Mouse (Mus musculus) heart, embryonic 11.5 days (tissue): ENCODE measurements around the gene Agrp. TPM values are rescaled to one million over a fixed set of nuclear protein-coding genes. Genes with fewer than 3 reads are reported as not detected.
"Not testable (repeated sequence)": the region's sequence is repeated elsewhere in the genome, so short reads cannot be mapped to it uniquely, and the experiment has no call there.

Experiments used
- ATAC-seq: fragments of 200-750 bp; cut with Nextera tagmentation; replicated peaks from 2 replicates; pipeline ENCODE4 v1.8.0; 2017; ENCODE audit warnings: moderate library complexity; ENCODE audit not compliant: insufficient number of reproducible peaks, low FRiP score, low TSS enrichment
- H3K27ac ChIP-seq: fragments of 300-500 bp; sonication (generic); 2 replicates; pipeline ENCODE4 v1.5.1; 2014; ENCODE audit warnings: mild to moderate bottlenecking, low read depth, low read length
- H3K27me3 ChIP-seq: fragments of 300-500 bp; sonication (generic); 2 replicates; pipeline ENCODE4 v1.6.1; 2014; ENCODE audit warnings: mild to moderate bottlenecking, low read length, mixed read lengths; ENCODE audit not compliant: control insufficient read depth, insufficient read depth
- H3K36me3 ChIP-seq: fragments of 300-500 bp; sonication (generic); 2 replicates; pipeline ENCODE4 v1.6.1; 2014; ENCODE audit warnings: mild to moderate bottlenecking, low read length, moderate library complexity, mixed read lengths; ENCODE audit not compliant: control insufficient read depth, insufficient read depth
- H3K4me1 ChIP-seq: fragments of 300-500 bp; sonication (generic); 2 replicates; pipeline ENCODE4 v1.6.1; 2014; ENCODE audit warnings: low read length; ENCODE audit not compliant: control insufficient read depth, insufficient read depth
- H3K4me2 ChIP-seq: fragments of 300-500 bp; sonication (generic); 2 replicates; pipeline ENCODE4 v1.6.1; 2014; ENCODE audit warnings: mild to moderate bottlenecking, moderate library complexity
- H3K4me3 ChIP-seq: fragments of 300-500 bp; sonication (generic); 2 replicates; pipeline ENCODE4 v1.5.1; 2014; ENCODE audit warnings: low read depth, low read length
- H3K9ac ChIP-seq: fragments of 300-500 bp; sonication (generic); 2 replicates; pipeline ENCODE4 v1.6.1; 2014; ENCODE audit warnings: mild to moderate bottlenecking, low read depth, low read length, moderate library complexity
- H3K9me3 ChIP-seq: fragments of 300-500 bp; sonication (generic); replicated peaks from 2 replicates; pipeline ENCODE4 v1.6.1; 2016; ENCODE audit warnings: low read length; ENCODE audit not compliant: control insufficient read depth
- WGBS: fragments of 180-500 bp; shearing (Covaris S2); extraction: QIAGEN DNeasy Blood & Tissue Kit; methylation state at CpG from one replicate; pipeline ENCODE4 v1.1.7; 2014; ENCODE audit not compliant: insufficient replicate concordance; 5-methylcytosine and 5-hydroxymethylcytosine counted together
- polyA plus RNA-seq: library from polyadenylated mRNA; unstranded; fragments of >200 nt; fragmentation: Nextera tagmentation; extraction: Ambion mirVana; gene quantifications from 2 replicates; pipeline ENCODE4 v1.2.1, GENCODE M21; 2014

Agrp gene
- polyA plus RNA-seq, 1 experiment from 2014 or later: 0.50 TPM

DNA sequence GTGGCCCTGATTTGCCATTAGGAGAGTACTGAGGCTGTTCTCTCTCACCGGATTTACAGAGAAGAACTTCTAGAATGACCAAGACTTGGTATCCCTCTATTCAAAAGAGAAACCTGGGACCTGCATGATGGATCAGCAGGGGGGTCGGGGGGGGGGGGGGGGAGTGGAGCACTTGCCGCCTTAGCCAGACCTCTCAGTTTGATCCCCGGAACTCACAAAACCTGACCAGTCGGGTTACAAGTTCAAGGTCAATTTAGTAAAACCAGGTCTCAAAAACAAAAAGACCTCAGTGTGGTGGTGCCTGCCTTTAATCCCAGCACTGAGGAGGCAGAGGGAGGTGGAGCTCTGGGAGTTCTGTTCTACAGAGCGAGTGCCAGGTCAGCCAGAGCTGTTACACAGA lies 62.5 kb downstream of the Agrp start:
- Histone ChIP-seq H3K4me2 (no peak overlapping the region), H3K27me3 (no peaks in the 10 kb centered on the region), H3K9ac (no peak overlapping the region), H3K9me3 (no peaks in the 10 kb centered on the region), H3K4me3 (no peak overlapping the region), H3K36me3 (no peaks in the 10 kb centered on the region), H3K4me1 (no peaks in the 10 kb centered on the region), H3K27ac (no peak overlapping the region)
- ATAC-seq: no peak
- WGBS: 43% methylated on average over 6 of the region's 6 CpGs

- H3K9ac ChIP-seq: no peak overlapping the region
Measured at GRCm38 (mm10) chr8:105573427-105573826, 63.8 kb downstream of the Agrp start.

DNA sequence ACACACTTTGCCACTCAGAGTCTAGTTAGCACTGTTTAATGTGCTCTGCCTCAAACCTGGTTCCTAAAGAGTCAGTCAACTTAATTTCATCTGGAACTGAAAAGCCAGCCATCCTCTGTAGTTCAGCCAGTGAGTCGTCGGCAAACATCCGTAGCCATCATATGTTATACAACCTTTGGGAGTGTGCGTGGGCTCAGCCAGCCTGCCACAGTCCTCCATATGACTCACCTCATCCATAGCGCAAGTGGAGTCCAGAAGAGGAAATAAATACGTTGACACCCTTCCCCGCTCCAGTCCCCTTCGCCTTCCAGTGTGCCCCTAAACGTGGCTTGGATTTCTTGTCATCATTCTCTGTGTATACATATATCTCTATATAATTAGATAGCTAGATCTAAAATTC lies 65.4 kb downstream of the Agrp start:
- 84% methylated on average over 9 of the region's 9 CpGs for WGBS
- no peaks in the 10 kb centered on the region for H3K9me3 ChIP-seq

More at GRCm38 (mm10) chr8:105573427-105573826, 63.8 kb downstream of the Agrp start:
- Histone ChIP-seq H3K4me2 (no peak overlapping the region), H3K27me3 (no peaks in the 10 kb centered on the region), H3K4me1 (no peaks in the 10 kb centered on the region), H3K36me3 (no peaks in the 10 kb centered on the region), H3K9me3 (no peaks in the 10 kb centered on the region), H3K4me3 (no peak overlapping the region), H3K27ac (no peak overlapping the region)
- no peak for ATAC-seq

GRCm38 (mm10) chr8:105566703-105567595 lies 70.2 kb downstream of the Agrp start:
- no peaks in the 10 kb centered on the region for H3K27me3 ChIP-seq
- H3K9me3 ChIP-seq: no peaks in the 10 kb centered on the region
- peak overlapping the region; percentile 95 for H3K4me2 ChIP-seq
- ATAC-seq: no peak
- WGBS: 26% methylated on average over 27 of the region's 27 CpGs
- peak overlapping the region; percentile 77 for H3K9ac ChIP-seq
- H3K4me3 ChIP-seq: peak overlapping the region; percentile 93
- H3K27ac ChIP-seq: no peak overlapping the region
- H3K36me3 ChIP-seq: no peaks in the 10 kb centered on the region
- peaks cover 6% of the 10 kb centered on the region for H3K4me1 ChIP-seq

More for the DNA sequence above, 65.4 kb downstream of the Agrp start:
- Histone ChIP-seq H3K27me3 (no peaks in the 10 kb centered on the region), H3K27ac (no peak overlapping the region), H3K36me3 (no peaks in the 10 kb centered on the region), H3K9ac (no peak overlapping the region), H3K4me3 (no peak overlapping the region), H3K4me1 (no peaks in the 10 kb centered on the region; the same call in 1 of the 2 replicates), H3K4me2 (no peak overlapping the region)
- no peak for ATAC-seq

DNA sequence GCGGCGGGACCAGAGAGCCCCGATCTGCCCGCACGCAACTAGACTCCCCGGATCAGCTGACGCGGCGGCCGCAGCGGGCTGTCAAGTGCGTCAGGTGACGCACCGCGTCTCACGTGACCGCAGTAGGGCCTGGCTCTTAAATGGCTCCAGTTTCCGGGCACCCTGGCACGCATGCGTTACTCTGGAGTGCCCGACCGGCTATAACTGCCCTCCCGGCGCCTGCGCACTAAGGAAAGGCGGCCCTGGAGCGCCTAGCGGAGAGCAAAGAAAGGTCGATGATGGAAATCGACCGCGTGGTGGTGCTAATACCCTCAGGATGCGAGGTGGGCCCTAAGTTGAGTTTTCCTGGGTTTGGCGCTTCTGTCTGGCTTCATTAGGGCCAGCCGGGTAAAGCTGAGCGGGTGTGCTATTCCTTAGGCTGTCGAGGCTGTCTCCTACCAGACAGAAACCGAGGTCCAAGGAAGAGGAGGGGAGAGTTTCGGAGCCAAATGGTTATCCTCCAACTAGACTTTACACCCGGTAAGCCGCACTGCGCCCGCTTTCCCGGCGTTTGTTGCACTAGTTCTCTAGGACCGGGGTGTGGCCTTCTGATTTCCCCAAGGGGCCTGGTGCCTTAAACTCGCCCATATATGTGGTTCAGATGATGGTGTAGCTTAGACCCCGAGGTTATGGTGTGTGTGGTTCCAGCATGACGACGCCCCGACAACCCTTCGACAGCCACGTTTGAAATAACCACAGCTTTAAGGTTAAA lies 71.1 kb downstream of the Agrp start, which contains the start of gene Atp6v0d1:
Gene Atp6v0d1 (minus strand): TSS at position 96 of the 751 bp plus-strand sequence.
- 4% methylated on average over 53 of the region's 53 CpGs for WGBS
- ATAC-seq: peak; percentile 97

DNA sequence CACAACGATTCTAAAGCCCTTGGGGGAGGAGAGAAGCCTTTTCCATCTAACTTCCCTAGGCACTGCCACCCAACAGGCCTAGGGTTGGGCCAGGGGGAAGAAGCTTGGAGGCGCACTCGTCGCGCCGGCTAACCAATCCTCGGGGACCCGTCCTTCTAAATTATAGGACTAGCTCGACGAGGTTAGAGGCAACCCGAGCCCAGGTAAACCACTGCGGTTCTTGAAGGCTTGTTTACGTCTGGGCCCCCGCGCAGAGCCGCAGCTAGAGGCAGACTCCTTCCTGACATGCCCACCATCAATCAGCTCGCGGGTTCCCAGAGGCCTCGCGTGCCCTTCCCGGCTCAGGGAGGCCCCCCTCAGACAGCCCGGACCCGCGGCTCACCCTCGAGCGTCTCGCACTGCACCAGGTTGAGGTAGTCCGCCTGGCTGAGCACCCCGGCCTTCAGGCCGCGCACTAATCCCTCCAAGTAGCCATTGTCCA lies 71.8 kb downstream of the Agrp start:
- 1% methylated on average over 31 of the region's 31 CpGs for WGBS
- no peaks in the 10 kb centered on the region for H3K36me3 ChIP-seq
- no peaks in the 10 kb centered on the region for H3K27me3 ChIP-seq
- peak overlapping the region; percentile 46 for H3K27ac ChIP-seq
- peak overlapping the region; percentile 88 for H3K9ac ChIP-seq
- peak overlapping the region; percentile 95 for H3K4me2 ChIP-seq
- peak; percentile 69 for ATAC-seq
- H3K9me3 ChIP-seq: no peaks in the 10 kb centered on the region
- H3K4me1 ChIP-seq: peaks cover 6% of the 10 kb centered on the region
- H3K4me3 ChIP-seq: peak overlapping the region; percentile 93

More for the DNA sequence above, 71.1 kb downstream of the Agrp start, which contains the start of gene Atp6v0d1:
- H3K36me3 ChIP-seq: no peaks in the 10 kb centered on the region
- H3K27ac ChIP-seq: peak within 1 kb of the TSS; percentile 46
- H3K9me3 ChIP-seq: no peaks in the 10 kb centered on the region
- H3K4me1 ChIP-seq: peaks cover 6% of the 10 kb centered on the region
- H3K4me2 ChIP-seq: peak within 1 kb of the TSS; percentile 95
- H3K27me3 ChIP-seq: no peaks in the 10 kb centered on the region
- peak within 1 kb of the TSS; percentile 93 for H3K4me3 ChIP-seq
- H3K9ac ChIP-seq: peak within 1 kb of the TSS; percentile 88

DNA sequence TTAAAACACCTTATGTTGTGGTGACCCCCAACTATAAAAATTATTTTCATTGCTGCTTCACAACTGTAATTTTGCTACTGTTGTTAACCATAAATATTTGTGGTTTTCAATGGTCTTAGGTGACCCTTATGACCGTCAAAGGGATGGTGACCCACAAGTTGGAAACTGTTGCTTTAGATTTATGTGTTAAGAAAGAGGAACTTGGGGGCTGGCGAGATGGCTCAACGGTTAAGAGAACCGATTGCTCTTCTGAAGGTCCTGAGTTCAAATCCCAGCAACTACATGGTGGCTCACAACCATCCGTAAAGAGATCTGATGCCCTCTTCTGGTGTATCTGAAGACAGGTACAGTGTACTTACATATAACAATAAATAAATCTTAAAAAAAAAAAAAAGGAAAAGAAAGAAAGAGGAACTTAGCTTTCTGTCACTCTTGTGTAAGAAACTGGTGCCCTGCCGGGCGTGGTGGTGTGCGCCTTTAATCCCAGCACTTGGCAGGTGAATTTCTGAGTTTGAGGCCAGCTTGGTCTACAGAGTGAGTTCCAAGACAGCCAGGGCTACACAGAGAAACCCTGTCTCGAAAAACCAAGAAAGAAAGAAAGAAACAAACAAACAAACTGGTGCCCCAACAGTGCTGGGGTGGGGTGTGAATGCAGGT lies 72.5 kb downstream of the Agrp start:
- ATAC-seq, H3K9me3 ChIP-seq, H3K27me3 ChIP-seq, H3K4me1 ChIP-seq, H3K36me3 ChIP-seq, H3K27ac ChIP-seq: not testable (repeated sequence)
- H3K4me2 ChIP-seq: peak overlapping the region; percentile 95
- H3K4me3 ChIP-seq: peak overlapping the region; percentile 93
- WGBS: 77% methylated on average over 9 of the region's 9 CpGs
- peak overlapping the region; percentile 88 for H3K9ac ChIP-seq

- no peaks in the 10 kb centered on the region for H3K9me3 ChIP-seq
- 79% methylated on average over 1 of the region's 1 CpGs for WGBS
- H3K27ac ChIP-seq: no peak overlapping the region
- H3K9ac ChIP-seq: no peak overlapping the region
- peaks cover 6% of the 10 kb centered on the region for H3K4me1 ChIP-seq
- H3K36me3 ChIP-seq: no peaks in the 10 kb centered on the region; the same call in 1 of the 2 replicates
- no peak overlapping the region for H3K4me2 ChIP-seq
- ATAC-seq: no peak
- no peaks in the 10 kb centered on the region for H3K27me3 ChIP-seq
- no peak overlapping the region for H3K4me3 ChIP-seq
Measured at GRCm38 (mm10) chr8:105563871-105564270, 73.3 kb downstream of the Agrp start.
